Mouse (Mus musculus) E14TG2a.4 (cell line): ENCODE measurements around the gene Gzmf.

Experiments used
- CTCF ChIP-seq: conservative IDR thresholded peaks from 2 replicates; pipeline ENCODE4 v1.5.1; 2014; ENCODE audit warnings: low read length
- NANOG ChIP-seq: IDR thresholded peaks from 2 replicates; pipeline ENCODE4 v1.6.1; 2014; ENCODE audit warnings: borderline replicate concordance, low read length, mixed read lengths
- POU5F1 ChIP-seq: IDR thresholded peaks from 2 replicates; pipeline ENCODE4 v1.6.1; 2014; ENCODE audit warnings: low read length, borderline replicate concordance

DNA sequence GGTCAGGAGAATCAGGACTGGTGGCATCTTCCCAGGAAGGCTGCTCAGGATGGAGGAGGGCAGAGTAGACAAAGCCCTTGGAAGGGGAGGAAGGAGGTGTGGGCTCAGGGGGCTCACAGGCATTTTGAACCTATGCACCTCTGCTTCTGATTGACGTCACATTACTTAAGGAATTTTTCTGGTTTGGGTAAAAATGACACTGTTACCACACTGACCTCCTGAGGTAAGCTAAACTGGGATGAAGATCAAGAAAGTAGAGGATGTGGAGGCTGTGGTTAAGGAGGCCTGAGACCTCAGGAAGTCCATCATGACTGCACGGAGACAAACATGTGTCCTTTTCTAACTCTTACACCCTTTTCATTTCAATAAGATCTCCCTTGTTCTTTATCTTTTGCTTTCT is 23.3 kb upstream of the Gzmf start, which contains the start of gene Gzmc:
- no peak for TF ChIP-seq CTCF
- no peak for TF ChIP-seq POU5F1
- no peak for TF ChIP-seq NANOG
